Mouse (Mus musculus) intestine, postnatal 0 days (tissue): ENCODE results near the gene Ankrd28. TPM values are rescaled to one million over a fixed set of nuclear protein-coding genes. Genes with fewer than 3 reads are reported as not detected.

Source experiments
- ATAC-seq: fragments of 200-750 bp; cut with Nextera tagmentation; 2 replicates; pipeline ENCODE4 v1.8.0; 2017; ENCODE audit warnings: mild to moderate bottlenecking, moderate TSS enrichment, moderate library complexity
- H3K27ac ChIP-seq: fragments of 300-500 bp; sonication (generic); 2 replicates; pipeline ENCODE4 v1.5.1; 2014; ENCODE audit warnings: mild to moderate bottlenecking, low read depth, low read length, moderate library complexity
- H3K27me3 ChIP-seq: fragments of 300-500 bp; sonication (generic); replicated peaks from 2 replicates; pipeline ENCODE4 v1.6.1; 2014; ENCODE audit warnings: low read length, mixed read lengths; ENCODE audit not compliant: control insufficient read depth, insufficient read depth
- H3K36me3 ChIP-seq: fragments of 300-500 bp; sonication (generic); 2 replicates; pipeline ENCODE4 v1.6.1; 2014; ENCODE audit warnings: mild to moderate bottlenecking, moderate library complexity; ENCODE audit not compliant: control insufficient read depth, insufficient read depth
- H3K4me1 ChIP-seq: fragments of 300-500 bp; sonication (generic); replicated peaks from 2 replicates; pipeline ENCODE4 v1.6.1; 2014; ENCODE audit warnings: antibody characterized with exemption, low read length, mixed read lengths; ENCODE audit not compliant: control insufficient read depth, insufficient read depth
- H3K4me2 ChIP-seq: fragments of 300-500 bp; sonication (generic); replicated peaks from 2 replicates; pipeline ENCODE4 v1.6.1; 2014; ENCODE audit warnings: low read depth, mild to moderate bottlenecking, moderate library complexity
- H3K4me3 ChIP-seq: fragments of 300-500 bp; sonication (generic); 2 replicates; pipeline ENCODE4 v1.5.1; 2014; ENCODE audit warnings: low read depth, low read length
- H3K9ac ChIP-seq: fragments of 300-500 bp; sonication (generic); 2 replicates; pipeline ENCODE4 v1.6.1; 2014; ENCODE audit warnings: mild to moderate bottlenecking, low read depth, low read length
- H3K9me3 ChIP-seq: fragments of 300-500 bp; sonication (generic); 2 replicates; pipeline ENCODE4 v1.6.1; 2016; ENCODE audit warnings: mixed run types; ENCODE audit not compliant: control insufficient read depth
- CTCF ChIP-seq: sonication (generic); IDR thresholded peaks from 2 replicates; pipeline ENCODE4 v1.5.1; 2016; ENCODE audit warnings: low read depth, mild to moderate bottlenecking, control low read depth, antibody characterized with exemption, moderate library complexity
- WGBS: fragments of 180-500 bp; shearing (Covaris S2); extraction: QIAGEN DNeasy Blood & Tissue Kit; methylation state at CpG from one replicate; pipeline ENCODE4 v1.1.7; 2014; 5-methylcytosine and 5-hydroxymethylcytosine counted together
- polyA plus RNA-seq: library from polyadenylated mRNA; unstranded; fragments of >200 nt; fragmentation: Nextera tagmentation; extraction: Ambion mirVana; gene quantifications from 2 replicates; pipeline ENCODE4 v1.2.1, GENCODE M21; 2015

Gene Ankrd28
- polyA plus RNA-seq, 1 experiment from 2014 or later: 3.9 TPM

DNA sequence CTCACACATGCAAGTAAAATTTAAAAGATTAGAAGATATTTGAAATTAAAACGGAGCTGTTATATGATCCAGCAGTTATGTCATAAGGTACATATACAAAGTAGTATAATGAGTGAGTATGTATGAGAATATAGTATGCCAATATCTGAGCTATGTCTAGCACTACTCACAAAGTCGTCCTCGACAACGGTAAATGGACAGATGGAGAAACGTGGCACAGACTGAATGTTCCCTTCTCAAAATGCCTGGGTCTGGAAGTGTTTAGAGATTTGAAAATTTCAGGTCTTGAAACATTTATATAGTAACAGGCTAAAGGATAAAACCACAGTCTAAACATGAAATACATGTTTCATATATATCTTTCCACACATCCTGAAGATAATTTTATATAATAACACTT lies 30.0 kb downstream of the Ankrd28 start:
- TF ChIP-seq CTCF: no peak
- 85% methylated on average over 5 of the region's 5 CpGs for WGBS
- Histone ChIP-seq H3K4me1 (no peaks in the 10 kb centered on the region), H3K9ac (no peak overlapping the region), H3K4me2 (no peak overlapping the region), H3K27me3 (no peaks in the 10 kb centered on the region), H3K4me3 (no peak overlapping the region), H3K27ac (no peak overlapping the region), H3K36me3 (no peaks in the 10 kb centered on the region), H3K9me3 (no peaks in the 10 kb centered on the region)
- no peak for ATAC-seq

GRCm38 (mm10) chr14:31798937-31799336 lies 31.5 kb downstream of the Ankrd28 start:
- Histone ChIP-seq H3K36me3 (no peaks in the 10 kb centered on the region), H3K27me3 (no peaks in the 10 kb centered on the region), H3K9ac (no peak overlapping the region), H3K27ac (no peak overlapping the region), H3K9me3 (no peaks in the 10 kb centered on the region), H3K4me1 (no peaks in the 10 kb centered on the region), H3K4me3 (no peak overlapping the region), H3K4me2 (no peak overlapping the region)
- WGBS: 79% methylated on average over 10 of the region's 10 CpGs
- TF ChIP-seq CTCF: no peak
- no peak for ATAC-seq

DNA sequence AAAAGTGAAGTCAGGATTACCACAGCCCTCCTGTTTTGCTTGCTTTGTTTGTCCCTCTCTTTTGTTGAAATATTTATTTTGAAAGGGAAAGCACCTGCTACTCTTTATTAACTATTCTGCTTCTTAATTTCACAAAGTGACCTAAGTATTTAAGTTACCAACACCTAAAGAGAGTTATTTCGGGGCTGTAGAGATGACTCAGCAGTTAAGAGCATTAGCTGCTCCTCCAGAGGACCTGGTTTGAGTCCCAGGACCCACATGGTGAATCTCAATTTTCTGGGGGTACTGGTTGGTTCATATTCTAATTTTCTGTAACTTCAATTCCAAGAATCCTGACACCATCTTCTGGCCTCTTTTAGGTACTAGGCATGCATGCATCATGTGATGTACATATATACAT lies 34.9 kb downstream of the Ankrd28 start:
- TF ChIP-seq CTCF: no peak
- WGBS: 56% methylated on average over 1 of the region's 1 CpGs
- Histone ChIP-seq H3K27ac (no peak overlapping the region), H3K4me3 (no peak overlapping the region), H3K4me2 (no peak overlapping the region), H3K36me3 (no peaks in the 10 kb centered on the region), H3K27me3 (no peaks in the 10 kb centered on the region), H3K4me1 (no peaks in the 10 kb centered on the region), H3K9ac (no peak overlapping the region), H3K9me3 (no peaks in the 10 kb centered on the region)
- no peak for ATAC-seq

DNA sequence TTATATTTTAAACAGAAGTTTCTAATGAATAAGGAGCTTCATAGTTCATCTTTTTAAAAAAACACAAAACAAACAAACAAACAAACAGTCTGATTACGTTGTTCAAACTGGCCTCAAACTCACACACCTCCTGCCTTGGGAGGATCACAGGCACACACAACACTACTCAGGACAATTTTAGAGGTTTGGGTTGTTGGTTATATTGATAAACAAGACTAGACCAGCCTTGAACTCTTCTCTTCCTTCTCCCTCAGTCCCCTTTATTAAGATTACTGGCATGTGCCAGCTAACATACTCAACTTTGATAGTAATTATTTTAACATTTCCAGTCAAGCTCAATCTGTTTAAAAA lies 35.7 kb downstream of the Ankrd28 start:
- TF ChIP-seq CTCF: no peak; the same call in 1 of the 2 replicates
- Histone ChIP-seq H3K4me3 (no peak overlapping the region), H3K9ac (no peak overlapping the region), H3K9me3 (no peaks in the 10 kb centered on the region), H3K4me2 (no peak overlapping the region), H3K4me1 (no peaks in the 10 kb centered on the region), H3K36me3 (no peaks in the 10 kb centered on the region), H3K27me3 (no peaks in the 10 kb centered on the region), H3K27ac (no peak overlapping the region)
- no peak for ATAC-seq
- 38% methylated on average over 1 of the region's 1 CpGs for WGBS

DNA sequence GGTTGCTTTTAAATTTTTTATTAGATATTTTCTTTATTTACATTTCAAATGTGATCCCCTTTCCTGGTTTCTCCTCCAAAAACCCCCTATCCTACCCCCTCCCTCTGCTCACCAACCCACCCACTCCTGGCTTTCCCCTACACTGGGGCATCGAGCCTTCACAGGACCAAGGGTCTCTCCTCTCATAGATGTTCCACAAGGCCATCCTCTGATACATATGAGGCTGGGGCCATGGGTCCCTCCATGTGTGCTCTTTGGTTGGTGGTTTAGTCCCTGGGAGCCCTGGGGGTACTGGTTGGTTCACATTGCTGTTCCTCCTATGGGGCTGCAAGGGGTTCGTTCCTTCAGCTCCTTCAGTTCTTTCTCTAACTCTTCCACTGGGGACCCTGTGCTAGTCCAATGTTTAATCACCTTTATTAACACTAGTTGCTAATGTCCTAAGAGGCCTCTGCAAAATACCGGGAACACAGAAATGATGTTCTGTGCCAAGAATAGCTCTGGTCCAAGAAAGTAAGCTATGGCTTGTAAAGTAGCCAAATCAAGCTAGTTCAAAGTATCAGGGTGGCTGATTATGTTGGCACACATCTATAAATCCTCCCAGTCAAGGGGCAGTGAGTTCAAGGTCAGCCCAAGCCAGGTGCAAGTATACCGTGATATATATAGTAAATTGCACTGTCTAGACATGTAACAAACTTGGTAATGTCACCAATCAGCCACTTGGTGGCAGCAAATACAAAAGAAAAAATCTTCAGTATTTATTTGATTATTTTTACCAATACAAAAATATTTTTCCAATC lies 36.3 kb downstream of the Ankrd28 start:
- Histone ChIP-seq H3K9ac (no peak overlapping the region), H3K9me3 (no peaks in the 10 kb centered on the region), H3K27me3 (no peaks in the 10 kb centered on the region), H3K36me3 (no peaks in the 10 kb centered on the region), H3K4me3 (no peak overlapping the region), H3K27ac (no peak overlapping the region), H3K4me2 (no peak overlapping the region), H3K4me1 (no peaks in the 10 kb centered on the region)
- peak; percentile 65 for TF ChIP-seq CTCF
- peak; percentile 75 for ATAC-seq
- 49% methylated on average over 4 of the region's 4 CpGs for WGBS

- H3K4me3 ChIP-seq: no peak overlapping the region
- H3K27ac ChIP-seq: no peak overlapping the region
- WGBS: 49% methylated on average over 1 of the region's 1 CpGs
- no peaks in the 10 kb centered on the region for H3K9me3 ChIP-seq
- H3K4me1 ChIP-seq: no peaks in the 10 kb centered on the region
- no peak overlapping the region for H3K9ac ChIP-seq
- no peaks in the 10 kb centered on the region for H3K36me3 ChIP-seq
- no peak for ATAC-seq
- no peak overlapping the region for H3K4me2 ChIP-seq
- peak; percentile 70 for TF ChIP-seq CTCF
- no peaks in the 10 kb centered on the region for H3K27me3 ChIP-seq
These were observed 39.7 kb downstream of the Ankrd28 start for GRCm38 (mm10) chr14:31790797-31791196.
